Mouse (Mus musculus) ES-E14 (cell line): ENCODE results near the gene Gm49396. TPM values are rescaled to one million over a fixed set of nuclear protein-coding genes. Genes with fewer than 3 reads are reported as not detected.

ENCODE experiments used
- DNase-seq: peaks from one replicate; pipeline ENCODE4 v3.0.0-alpha.2; 2013; ENCODE audit warnings: low read depth, low spot score
- H3K27ac ChIP-seq: 2 replicates; pipeline ENCODE4 v1.5.1; 2012; ENCODE audit warnings: low read depth, mild to moderate bottlenecking, low read length, moderate library complexity, mixed read lengths; ENCODE audit not compliant: poor library complexity, insufficient read depth, severe bottlenecking
- H3K36me3 ChIP-seq: 2 replicates; pipeline ENCODE4 v1.6.1; 2012; ENCODE audit warnings: mild to moderate bottlenecking, low read length, moderate library complexity, mixed read lengths; ENCODE audit not compliant: control insufficient read depth, poor library complexity, insufficient read depth, severe bottlenecking
- H3K4me1 ChIP-seq, 2 experiments: fragments of 150-350 bp in 1 of 2; sonication (generic) in 1 of 2; 2 replicates each; pipeline ENCODE4 v1.6.1; 2012; ENCODE audit warnings: low read length in 2 of 2, mild to moderate bottlenecking in 1 of 2, mixed read lengths in 1 of 2; ENCODE audit not compliant: control insufficient read depth in 2 of 2, insufficient read depth in 2 of 2, poor library complexity in 1 of 2
- H3K4me3 ChIP-seq, 2 experiments: fragments of 150-350 bp in 1 of 2; sonication (generic) in 1 of 2; 2 replicates each; pipeline ENCODE4 v1.5.1; 2012; ENCODE audit warnings: low read length in 2 of 2, low read depth in 1 of 2, mild to moderate bottlenecking in 1 of 2, mixed read lengths in 1 of 2; ENCODE audit not compliant: insufficient read depth in 1 of 2, poor library complexity in 1 of 2, severe bottlenecking in 1 of 2
- H3K9ac ChIP-seq: 2 replicates; pipeline ENCODE4 v1.6.1; 2012; ENCODE audit warnings: low read depth, mild to moderate bottlenecking, low read length, mixed read lengths; ENCODE audit not compliant: poor library complexity, insufficient read depth, severe bottlenecking
- H3K9me3 ChIP-seq: fragments of 150-350 bp; sonication (generic); 2 replicates; pipeline ENCODE4 v1.6.1; 2012; ENCODE audit warnings: low read depth, mild to moderate bottlenecking, low read length; ENCODE audit not compliant: control insufficient read depth, insufficient read depth
- CHD2 ChIP-seq: IDR thresholded peaks from 2 replicates; pipeline ENCODE4 v1.6.1; 2014; ENCODE audit warnings: mild to moderate bottlenecking, low read depth, low read length, inconsistent platforms
- HCFC1 ChIP-seq: IDR thresholded peaks from 2 replicates; pipeline ENCODE4 v1.6.1; 2012; ENCODE audit warnings: low read length, inconsistent platforms, borderline replicate concordance; ENCODE audit not compliant: insufficient read depth
- MAFK ChIP-seq: IDR thresholded peaks from 2 replicates; pipeline ENCODE4 v1.6.1; 2014; ENCODE audit warnings: mild to moderate bottlenecking, low read depth, low read length, inconsistent platforms; ENCODE audit not compliant: insufficient read depth
- ZC3H11A ChIP-seq: IDR thresholded peaks from 2 replicates; pipeline ENCODE4 v1.6.1; 2012; ENCODE audit warnings: low read depth, mild to moderate bottlenecking, inconsistent platforms, low read length, borderline replicate concordance
- ZNF384 ChIP-seq: IDR thresholded peaks from 2 replicates; pipeline ENCODE4 v1.6.1; 2012; ENCODE audit warnings: low read depth, low read length, inconsistent platforms
- in situ Hi-C, 2 experiments: fragments of 600-800 bp; cut with MboI; formaldehyde crosslinking; loops; one replicate each; pipeline ENCODE4 v1.15.1; 2025; ENCODE audit warnings: low sequenced_read_pairs in 2 of 2, inconsistent platforms in 1 of 2; ENCODE audit not compliant: unreplicated experiment in 2 of 2
- total RNA-seq: library from RNA; depleted of rRNA; stranded (reverse); fragments of 300-350 nt; gene quantifications from 2 replicates; pipeline ENCODE4 v1.2.3, GENCODE M21; 2012

Gm49396 gene
- total RNA-seq, 1 experiment: 4.1 TPM

- in situ Hi-C loops: no loop called here
- TF ChIP-seq MAFK: no peak
- no peak for TF ChIP-seq ZNF384
- no peak for TF ChIP-seq CHD2
- no peak for TF ChIP-seq HCFC1
- TF ChIP-seq ZC3H11A: no peak
- no peak overlapping the region for H3K27ac ChIP-seq
Observed at GRCm38 (mm10) chr7:30526981-30527380, 36.2 kb upstream of the Gm49396 start.

GRCm38 (mm10) chr7:30531291-30531815 is 31.8 kb upstream of the Gm49396 start:
- Histone ChIP-seq H3K9me3 (no peaks in the 10 kb centered on the region), H3K36me3 (no peaks in the 10 kb centered on the region), H3K27ac (no peak overlapping the region), H3K9ac (no peak overlapping the region), H3K4me3 (no peak overlapping the region), H3K4me1 (peaks cover 0 to 12% of the 10 kb centered on the region in 2 experiments; a peak in 2 of 4 replicates)
- DNase-seq: no peak
- in situ Hi-C loops: no loop called here
- TF ChIP-seq ZNF384: no peak
- TF ChIP-seq CHD2: no peak
- TF ChIP-seq HCFC1: no peak
- no peak for TF ChIP-seq ZC3H11A
- no peak for TF ChIP-seq MAFK

More at GRCm38 (mm10) chr7:30526981-30527380, 36.2 kb upstream of the Gm49396 start:
- H3K4me3 ChIP-seq: no peak overlapping the region
- no peak for DNase-seq
- no peaks in the 10 kb centered on the region for H3K9me3 ChIP-seq
- 0 out of 2 replicates have a peak overlapping the region, but pooled peaks have one; percentile 7 for H3K9ac ChIP-seq
- peaks cover 1 to 12% of the 10 kb centered on the region in 2 experiments; a peak in 2 of 4 replicates for H3K4me1 ChIP-seq
- no peaks in the 10 kb centered on the region for H3K36me3 ChIP-seq

- Histone ChIP-seq H3K4me1 (peaks cover 0 to 4% of the 10 kb centered on the region in 2 experiments; a peak in 1 of 4 replicates), H3K36me3 (no peaks in the 10 kb centered on the region), H3K27ac (no peak overlapping the region), H3K9ac (no peak overlapping the region), H3K9me3 (no peaks in the 10 kb centered on the region), H3K4me3 (no peak overlapping the region)
- DNase-seq: no peak
- no peak for TF ChIP-seq ZNF384
- no peak for TF ChIP-seq CHD2
- no peak for TF ChIP-seq HCFC1
- no peak for TF ChIP-seq ZC3H11A
- no peak for TF ChIP-seq MAFK
- in situ Hi-C loops: no loop called here
Observed at GRCm38 (mm10) chr7:30532931-30533330, 30.2 kb upstream of the Gm49396 start.

- Histone ChIP-seq H3K27ac (no peak overlapping the region), H3K4me3 (peak overlapping the region; percentile 72 to 92), H3K9ac (peak overlapping the region; percentile 75; the same call in 1 of the 2 replicates), H3K9me3 (no peaks in the 10 kb centered on the region), H3K4me1 (peaks cover 0 to 4% of the 10 kb centered on the region in 2 experiments; a peak in 1 of 4 replicates), H3K36me3 (peaks cover under 1% of the 10 kb centered on the region)
- DNase-seq: no peak
- TF ChIP-seq CHD2 (no peak), HCFC1 (no peak), ZC3H11A (no peak)
- in situ Hi-C loops: no loop called here
Observed at GRCm38 (mm10) chr7:30533941-30534632, 29.1 kb upstream of the Gm49396 start.
